Mouse (Mus musculus) myocyte (in vitro differentiated cells): ENCODE results near the gene Alk. TPM values are rescaled to one million over a fixed set of nuclear protein-coding genes. Genes with fewer than 3 reads are reported as not detected.

Source experiments
- H3K27me3 ChIP-seq: one replicate; pipeline ENCODE4 v1.6.1; 2011; ENCODE audit not compliant: control insufficient read depth, insufficient read depth, insufficient read length
- H3K36me3 ChIP-seq: one replicate; pipeline ENCODE4 v1.6.1; 2011; ENCODE audit not compliant: control insufficient read depth, insufficient read depth
- H3K4me2 ChIP-seq: one replicate; pipeline ENCODE4 v1.6.1; 2011; ENCODE audit warnings: low read depth, control low read depth
- H3K4me3 ChIP-seq: one replicate; pipeline ENCODE4 v1.5.1; 2011; ENCODE audit warnings: mild to moderate bottlenecking, control low read depth, moderate library complexity
- H3K79me2 ChIP-seq: one replicate; pipeline ENCODE4 v1.6.1; 2011; ENCODE audit not compliant: control insufficient read depth, insufficient read depth
- H3ac ChIP-seq: one replicate; pipeline ENCODE4 v1.6.1; 2011; ENCODE audit not compliant: control insufficient read depth, insufficient read length
- CEBPB ChIP-seq: IDR thresholded peaks from 2 replicates; pipeline ENCODE4 v1.6.1; 2011; ENCODE audit warnings: mild to moderate bottlenecking, moderate library complexity; ENCODE audit not compliant: poor library complexity, insufficient read depth, severe bottlenecking
- E2F4 ChIP-seq: IDR thresholded peaks from one replicate; pipeline ENCODE4 v1.6.1; 2011; ENCODE audit warnings: mild to moderate bottlenecking, control low read depth, moderate library complexity; ENCODE audit not compliant: insufficient read depth
- MAX ChIP-seq: IDR thresholded peaks from one replicate; pipeline ENCODE4 v1.6.1; 2011; ENCODE audit warnings: low read depth, mild to moderate bottlenecking, control low read depth
- MYOD1 ChIP-seq, 3 experiments: IDR thresholded peaks; one replicate each; pipeline ENCODE4 v1.6.1; 2011; ENCODE audit warnings: control low read depth in 2 of 3, low read depth in 2 of 3, mild to moderate bottlenecking in 2 of 3, moderate library complexity in 1 of 3; ENCODE audit not compliant: insufficient read length in 2 of 3, control insufficient read depth in 1 of 3
- MYOG ChIP-seq, 3 experiments: IDR thresholded peaks; one replicate each; pipeline ENCODE4 v1.6.1; 2011; ENCODE audit warnings: control low read depth in 2 of 3, low read depth in 2 of 3, mild to moderate bottlenecking in 2 of 3; ENCODE audit not compliant: insufficient read length in 2 of 3, control insufficient read depth in 1 of 3, insufficient read depth in 1 of 3
- POLR2A ChIP-seq: IDR thresholded peaks from one replicate; pipeline ENCODE4 v1.6.1; 2011; ENCODE audit warnings: low read depth, mild to moderate bottlenecking, control low read depth, moderate library complexity; ENCODE audit not compliant: insufficient read length
- POLR2AphosphoS2 ChIP-seq: IDR thresholded peaks from one replicate; pipeline ENCODE4 v1.6.1; 2011; ENCODE audit warnings: low read depth, control low read depth; ENCODE audit not compliant: insufficient read length
- REST ChIP-seq: IDR thresholded peaks from one replicate; pipeline ENCODE4 v1.6.1; 2011; ENCODE audit warnings: mild to moderate bottlenecking, control low read depth, moderate library complexity; ENCODE audit not compliant: insufficient read depth, insufficient read length
- SRF ChIP-seq: IDR thresholded peaks from one replicate; pipeline ENCODE4 v1.6.1; 2011; ENCODE audit warnings: low read depth; ENCODE audit not compliant: control insufficient read depth, insufficient read length
- TCF12 ChIP-seq: IDR thresholded peaks from one replicate; pipeline ENCODE4 v1.6.1; 2011; ENCODE audit warnings: mild to moderate bottlenecking, control low read depth; ENCODE audit not compliant: poor library complexity, insufficient read depth, severe bottlenecking
- TCF3 ChIP-seq: IDR thresholded peaks from one replicate; pipeline ENCODE4 v1.6.1; 2011; ENCODE audit warnings: low read depth, control low read depth; ENCODE audit not compliant: insufficient read length
- USF1 ChIP-seq: IDR thresholded peaks from one replicate; pipeline ENCODE4 v1.6.1; 2011; ENCODE audit warnings: low read depth, mild to moderate bottlenecking, control low read depth, moderate library complexity
- polyA plus RNA-seq: library from polyadenylated mRNA; unstranded; fragments of >200 nt; fragmentation: generic; extraction: Trizol; gene quantifications from one replicate; pipeline ENCODE4 v1.2.1, GENCODE M21; 2012; ENCODE audit warnings: missing spikeins

Alk gene
- polyA plus RNA-seq, 1 experiment = not detected

DNA sequence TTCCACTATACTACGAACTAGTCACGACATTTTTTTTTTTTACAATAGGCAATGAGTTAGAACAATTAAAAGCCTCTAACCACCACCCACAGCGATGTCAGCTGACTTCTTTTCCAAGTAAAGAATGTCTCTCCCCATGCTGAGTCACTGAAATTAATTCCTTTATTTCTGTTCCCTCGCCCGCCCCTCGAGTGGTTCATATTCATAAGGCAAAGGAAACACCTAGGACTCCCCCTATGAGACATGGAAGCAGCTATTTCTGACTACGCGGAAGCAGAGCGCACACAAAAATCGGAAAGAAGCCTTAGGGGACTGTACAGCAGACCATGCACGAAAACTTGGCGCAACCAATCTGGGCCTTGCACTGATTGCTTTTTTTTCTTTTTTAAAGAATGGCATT, 735.6 kb downstream of the Alk start:
- no peaks in the 10 kb centered on the region for H3K27me3 ChIP-seq
- no peaks in the 10 kb centered on the region for H3K79me2 ChIP-seq
- no peak overlapping the region for H3K4me3 ChIP-seq
- no peaks in the 10 kb centered on the region for H3K36me3 ChIP-seq
- no peak overlapping the region for H3K4me2 ChIP-seq
- H3ac ChIP-seq = no peak overlapping the region
- TF ChIP-seq TCF3 (no peak), TCF12 (no peak), REST (no peak), POLR2AphosphoS2 (no peak), POLR2A (no peak), MYOD1 (IDR thresholded peaks at IDR 0.05; ENCODE audit: control insufficient read depth in 1 of 3, insufficient read length in 2 of 3, low read depth in 2 of 3) (no peak), USF1 (no peak), E2F4 (no peak), CEBPB (no peak), MYOG (IDR thresholded peaks at IDR 0.05; ENCODE audit: control insufficient read depth in 1 of 3, insufficient read depth in 1 of 3, insufficient read length in 2 of 3, low read depth in 2 of 3) (no peak), MAX (no peak), SRF (no peak)

DNA sequence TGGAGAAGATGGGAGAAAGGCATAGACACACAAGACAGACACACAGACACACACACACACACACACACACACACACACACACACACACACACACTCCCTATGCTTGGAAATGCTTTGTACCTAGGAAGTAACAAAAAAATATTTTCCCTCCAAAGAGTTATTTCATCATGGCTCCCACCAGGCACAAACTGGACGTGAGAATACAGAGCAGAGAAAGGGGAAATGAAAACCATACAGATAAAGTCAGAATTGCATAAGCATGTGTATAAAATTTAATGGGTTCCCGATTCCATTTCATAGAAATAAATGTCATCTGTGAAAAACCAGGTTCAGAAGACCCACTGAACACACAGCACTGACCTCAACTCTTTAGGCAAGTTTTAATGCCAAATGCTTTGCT, 736.5 kb downstream of the Alk start:
- Histone ChIP-seq H3K36me3 (no peaks in the 10 kb centered on the region), H3K4me3 (no peak overlapping the region), H3ac (no peak overlapping the region)

DNA sequence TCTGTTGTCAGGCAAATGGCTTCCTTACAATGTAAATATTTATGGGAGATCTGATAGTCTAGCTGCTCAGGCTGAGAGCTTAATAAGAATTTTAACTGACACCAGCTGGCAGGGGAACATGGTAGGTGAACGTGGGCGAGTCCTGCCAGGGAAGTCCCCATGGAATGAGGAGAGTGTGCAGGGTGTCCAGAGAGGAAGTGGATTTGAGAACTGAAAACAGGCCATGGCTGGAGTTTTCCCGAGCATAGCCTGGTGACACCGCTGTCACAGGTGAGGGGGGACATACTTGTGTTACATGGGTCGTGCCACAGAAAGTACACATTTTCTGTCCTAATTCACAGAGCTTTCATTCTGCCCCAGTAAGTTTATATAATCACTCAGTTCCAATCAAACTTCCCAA, 739.0 kb downstream of the Alk start:
- Histone ChIP-seq H3K36me3 (no peaks in the 10 kb centered on the region), H3K4me3 (no peak overlapping the region), H3K4me2 (no peak overlapping the region), H3K79me2 (no peaks in the 10 kb centered on the region), H3K27me3 (no peaks in the 10 kb centered on the region), H3ac (no peak overlapping the region)
- TF ChIP-seq CEBPB (no peak), MYOD1 (IDR thresholded peaks at IDR 0.05; ENCODE audit: control insufficient read depth in 1 of 3, insufficient read length in 2 of 3, low read depth in 2 of 3) (no peak), MAX (no peak), E2F4 (no peak), TCF3 (no peak), MYOG (IDR thresholded peaks at IDR 0.05; ENCODE audit: control insufficient read depth in 1 of 3, insufficient read depth in 1 of 3, insufficient read length in 2 of 3, low read depth in 2 of 3) (no peak), TCF12 (no peak), POLR2AphosphoS2 (no peak), REST (no peak), USF1 (no peak), SRF (no peak), POLR2A (no peak)

More for the DNA sequence above, 736.5 kb downstream of the Alk start:
- Histone ChIP-seq H3K27me3 (no peaks in the 10 kb centered on the region), H3K4me2 (no peak overlapping the region), H3K79me2 (no peaks in the 10 kb centered on the region)
- TF ChIP-seq MAX (no peak), TCF12 (no peak), USF1 (no peak), MYOD1 (IDR thresholded peaks at IDR 0.05; ENCODE audit: control insufficient read depth in 1 of 3, insufficient read length in 2 of 3, low read depth in 2 of 3) (no peak), E2F4 (no peak), SRF (no peak), POLR2AphosphoS2 (no peak), MYOG (IDR thresholded peaks at IDR 0.05; ENCODE audit: control insufficient read depth in 1 of 3, insufficient read depth in 1 of 3, insufficient read length in 2 of 3, low read depth in 2 of 3) (no peak), CEBPB (no peak), TCF3 (no peak)

DNA sequence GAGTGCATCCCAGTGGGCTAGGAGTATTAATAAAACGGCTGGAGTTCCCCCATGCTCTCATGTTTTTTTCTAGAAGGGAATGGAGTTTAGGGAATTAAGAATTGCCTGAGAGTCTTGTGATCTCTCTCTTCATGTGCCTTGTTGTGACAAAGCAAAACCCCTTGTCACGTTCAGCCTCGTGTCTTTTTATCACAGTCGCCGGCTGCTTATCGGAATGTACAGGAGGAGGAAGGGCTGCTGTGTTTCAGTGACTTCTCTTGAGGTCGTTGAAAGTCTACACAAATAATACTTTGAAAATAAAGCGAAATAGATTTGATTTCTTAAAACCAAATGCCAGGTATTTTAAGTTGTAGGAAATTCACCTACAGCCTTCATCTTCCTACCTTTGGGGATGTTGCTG, 740.4 kb downstream of the Alk start:
- Histone ChIP-seq H3K27me3 (no peaks in the 10 kb centered on the region), H3K4me3 (no peak overlapping the region), H3K79me2 (no peaks in the 10 kb centered on the region), H3K36me3 (no peaks in the 10 kb centered on the region), H3K4me2 (no peak overlapping the region), H3ac (no peak overlapping the region)
- TF ChIP-seq CEBPB = no peak
- no peak for TF ChIP-seq MYOG (IDR thresholded peaks at IDR 0.05; ENCODE audit: control insufficient read depth in 1 of 3, insufficient read depth in 1 of 3, insufficient read length in 2 of 3, low read depth in 2 of 3)
- TF ChIP-seq USF1 = no peak
- no peak for TF ChIP-seq MYOD1 (IDR thresholded peaks at IDR 0.05; ENCODE audit: control insufficient read depth in 1 of 3, insufficient read length in 2 of 3, low read depth in 2 of 3)
- TF ChIP-seq TCF3 = no peak
- no peak for TF ChIP-seq POLR2AphosphoS2
- TF ChIP-seq POLR2A = no peak
- TF ChIP-seq REST = no peak
- TF ChIP-seq MAX = no peak
- no peak for TF ChIP-seq SRF
- no peak for TF ChIP-seq E2F4
- TF ChIP-seq TCF12 = no peak

DNA sequence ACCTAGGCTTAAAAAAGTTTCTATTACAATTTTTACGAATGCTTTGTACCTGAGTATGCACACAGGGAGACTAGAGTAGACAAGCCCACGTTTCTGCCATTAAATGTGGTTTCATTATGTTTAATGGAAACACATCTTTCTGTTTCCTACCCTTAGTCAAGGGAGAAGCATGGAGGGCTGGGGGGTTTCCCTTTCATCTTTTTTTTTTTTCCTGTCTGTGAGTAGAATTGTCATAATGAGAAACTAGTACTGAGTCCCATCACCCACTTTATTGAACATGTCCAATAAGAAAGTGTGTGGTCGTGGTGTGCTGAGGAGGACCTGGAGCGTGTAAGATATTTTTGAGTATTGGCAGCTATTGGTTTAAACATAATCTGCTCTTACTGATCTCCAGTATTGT, 741.5 kb downstream of the Alk start:
- H3K4me2 ChIP-seq = no peak overlapping the region
- no peak for TF ChIP-seq TCF12
- TF ChIP-seq POLR2A = no peak
- TF ChIP-seq TCF3 = no peak
- TF ChIP-seq MAX = no peak
- no peak for TF ChIP-seq REST
- H3K4me3 ChIP-seq = no peak overlapping the region
- H3K27me3 ChIP-seq = no peaks in the 10 kb centered on the region
- no peaks in the 10 kb centered on the region for H3K79me2 ChIP-seq
- H3K36me3 ChIP-seq = no peaks in the 10 kb centered on the region
- no peak overlapping the region for H3ac ChIP-seq
